Mouse (Mus musculus) neural tube, embryonic 15.5 days (tissue): ENCODE data around the gene Asb4. TPM values are rescaled to one million over a fixed set of nuclear protein-coding genes. Genes with fewer than 3 reads are reported as not detected.

Source experiments
- ATAC-seq: fragments of 200-750 bp; cut with Nextera tagmentation; 2 replicates; pipeline ENCODE4 v1.8.0; 2017; ENCODE audit warnings: mild to moderate bottlenecking, moderate TSS enrichment, moderate library complexity; ENCODE audit not compliant: low FRiP score
- H3K27ac ChIP-seq: fragments of 300-500 bp; sonication (generic); replicated peaks from 2 replicates; pipeline ENCODE4 v1.5.1; 2015; ENCODE audit warnings: mild to moderate bottlenecking, inconsistent platforms
- H3K27me3 ChIP-seq: fragments of 300-500 bp; sonication (generic); replicated peaks from 2 replicates; pipeline ENCODE4 v1.6.1; 2015; ENCODE audit warnings: inconsistent platforms
- H3K36me3 ChIP-seq: fragments of 300-500 bp; sonication (generic); 2 replicates; pipeline ENCODE4 v1.6.1; 2015; ENCODE audit warnings: inconsistent platforms
- H3K4me1 ChIP-seq: fragments of 300-500 bp; sonication (generic); 2 replicates; pipeline ENCODE4 v1.6.1; 2015; ENCODE audit warnings: inconsistent platforms
- H3K4me2 ChIP-seq: fragments of 300-500 bp; sonication (generic); 2 replicates; pipeline ENCODE4 v1.6.1; 2015; ENCODE audit warnings: inconsistent platforms, mild to moderate bottlenecking, moderate library complexity
- H3K4me3 ChIP-seq: fragments of 300-500 bp; sonication (generic); replicated peaks from 2 replicates; pipeline ENCODE4 v1.5.1; 2015; ENCODE audit warnings: mild to moderate bottlenecking, inconsistent platforms
- H3K9ac ChIP-seq: fragments of 300-500 bp; sonication (generic); replicated peaks from 2 replicates; pipeline ENCODE4 v1.6.1; 2015; ENCODE audit warnings: mild to moderate bottlenecking, inconsistent platforms
- H3K9me3 ChIP-seq: fragments of 300-500 bp; sonication (generic); replicated peaks from 2 replicates; pipeline ENCODE4 v1.6.1; 2016; ENCODE audit warnings: inconsistent platforms
- WGBS: fragments of 180-500 bp; shearing (Covaris S2); methylation state at CpG from one replicate; pipeline ENCODE4 v1.1.7; 2015; ENCODE audit warnings: mixed read lengths; 5-methylcytosine and 5-hydroxymethylcytosine counted together
- polyA plus RNA-seq: library from polyadenylated mRNA; unstranded; fragments of >200 nt; fragmentation: Nextera tagmentation; extraction: Ambion mirVana; gene quantifications from 2 replicates; pipeline ENCODE4 v1.2.1, GENCODE M21; 2015

Gene Asb4
- polyA plus RNA-seq, 1 experiment from 2014 or later, result 11.4 TPM

DNA sequence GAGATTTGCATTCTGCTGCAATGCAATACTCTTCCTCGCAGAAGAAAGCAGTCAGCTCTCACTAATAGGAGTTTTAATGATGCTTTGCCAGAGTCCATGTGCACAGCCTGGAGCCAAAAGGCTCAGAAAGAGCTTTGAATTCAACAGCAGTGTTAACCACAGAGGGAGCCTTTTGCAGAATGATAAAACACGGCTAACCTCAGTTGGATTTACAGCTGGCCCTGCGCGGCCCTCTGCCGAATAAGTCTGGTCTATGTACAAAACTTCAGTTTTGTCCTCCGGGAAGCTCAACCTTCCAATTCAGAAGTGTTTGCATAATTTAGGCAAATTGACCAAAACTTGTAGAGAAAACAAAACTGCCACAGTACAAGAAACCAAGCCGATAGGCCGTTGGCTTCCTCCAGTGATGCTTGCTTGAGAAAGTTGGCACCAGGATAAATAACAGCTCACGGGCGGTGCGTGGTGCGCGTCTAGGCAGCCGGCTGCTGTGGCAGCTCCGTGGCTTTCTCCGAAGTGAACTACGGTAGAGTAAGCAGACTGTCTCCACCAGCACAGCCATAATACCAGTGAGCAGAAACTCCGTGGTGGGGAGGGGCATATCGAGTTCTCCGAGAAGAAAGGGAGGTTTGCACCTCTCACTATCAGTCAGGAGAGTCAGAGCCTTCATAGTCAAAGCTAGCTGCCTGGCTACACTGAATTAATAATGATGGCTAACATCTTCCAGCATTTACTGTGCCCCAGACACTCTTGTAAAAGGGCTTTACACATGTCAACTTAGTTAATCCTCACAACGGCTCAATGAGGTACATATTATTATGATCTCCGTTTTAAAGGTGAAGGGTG is 3.2 kb upstream of the Asb4 start:
- H3K27ac ChIP-seq, result peak overlapping the region; percentile 75
- H3K4me1 ChIP-seq, result peaks cover 47% of the 10 kb centered on the region
- 6% methylated on average over 22 of the region's 22 CpGs for WGBS
- no peaks in the 10 kb centered on the region for H3K36me3 ChIP-seq
- H3K9ac ChIP-seq, result no peak overlapping the region; the same call in 1 of the 2 replicates
- H3K4me3 ChIP-seq, result peak overlapping the region; percentile 20
- peak overlapping the region; percentile 52 for H3K4me2 ChIP-seq
- H3K9me3 ChIP-seq, result no peaks in the 10 kb centered on the region
- no peaks in the 10 kb centered on the region for H3K27me3 ChIP-seq
- ATAC-seq, result peak; percentile 48

DNA sequence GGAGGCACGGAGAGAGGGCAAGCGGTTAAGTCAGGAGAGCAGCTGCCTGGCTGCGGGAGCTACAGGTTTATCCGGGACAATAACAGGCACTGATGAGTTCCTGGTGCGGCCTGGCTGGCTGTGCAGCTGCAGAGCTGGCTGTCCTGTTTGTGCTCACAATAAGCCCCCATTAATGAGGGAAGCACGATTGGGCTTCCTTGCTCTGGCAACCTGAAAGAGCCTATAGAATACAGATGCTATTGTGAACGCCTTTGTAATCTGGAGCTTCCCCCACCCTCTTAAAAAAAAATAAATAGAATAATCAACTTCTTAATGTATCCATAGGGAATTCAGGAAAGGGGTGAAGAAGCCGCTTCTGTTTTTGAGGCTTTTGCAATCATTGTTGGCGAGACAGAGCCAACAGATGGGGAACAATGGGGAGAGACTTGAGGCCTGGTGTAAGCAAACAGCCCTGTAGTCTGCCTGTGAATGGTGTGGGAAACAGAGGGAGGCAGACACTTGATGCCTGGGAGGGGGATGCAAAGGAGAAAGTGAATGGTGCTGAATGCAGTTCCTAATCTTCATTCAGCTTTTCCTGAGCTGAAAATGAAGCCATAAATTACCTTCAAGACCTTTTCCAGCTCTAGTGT is 2.4 kb upstream of the Asb4 start:
- Histone ChIP-seq H3K9ac (no peak overlapping the region), H3K4me1 (peaks cover 47% of the 10 kb centered on the region)
- WGBS, result 10% methylated on average over 9 of the region's 9 CpGs

DNA sequence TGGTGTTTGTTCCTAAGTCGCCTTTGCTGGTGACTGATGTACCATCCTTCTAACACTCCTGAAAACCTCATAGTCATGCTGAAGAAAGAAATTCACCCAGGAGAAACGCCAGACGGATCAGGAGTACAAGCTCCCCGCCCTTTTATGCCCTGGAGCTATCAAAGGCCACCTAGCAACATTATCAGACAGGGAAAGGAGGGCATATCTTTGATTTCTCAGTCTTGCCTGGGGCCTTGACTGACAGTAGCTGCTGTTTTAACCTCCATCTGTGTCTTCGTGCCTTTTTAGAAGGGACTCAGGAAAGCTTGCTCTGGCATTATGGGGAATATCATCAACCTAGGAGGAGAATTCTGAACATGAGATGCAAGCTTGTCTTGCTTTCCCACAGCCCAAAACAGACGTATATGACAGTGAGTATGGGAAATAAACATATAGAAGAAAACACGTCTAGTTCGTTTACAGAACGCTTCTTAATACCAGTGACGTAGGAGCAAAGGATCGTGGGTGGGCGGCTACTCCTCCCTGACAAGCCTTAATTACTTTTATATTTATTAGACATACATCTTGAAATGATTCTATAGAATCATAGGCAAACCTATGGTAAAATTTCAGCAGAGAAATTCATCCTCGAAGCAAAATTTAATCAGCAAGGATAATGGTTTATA is 1.1 kb upstream of the Asb4 start:
- no peaks in the 10 kb centered on the region for H3K27me3 ChIP-seq
- no peak for ATAC-seq
- H3K4me3 ChIP-seq, result no peak overlapping the region
- H3K36me3 ChIP-seq, result no peaks in the 10 kb centered on the region
- no peaks in the 10 kb centered on the region for H3K9me3 ChIP-seq
- peak overlapping the region; percentile 38; the same call in 1 of the 2 replicates for H3K27ac ChIP-seq
- peak overlapping the region; percentile 59; the same call in 1 of the 2 replicates for H3K4me2 ChIP-seq
- H3K9ac ChIP-seq, result no peak overlapping the region
- H3K4me1 ChIP-seq, result peaks cover 47% of the 10 kb centered on the region
- 26% methylated on average over 13 of the region's 13 CpGs for WGBS

More for the DNA sequence above, 2.4 kb upstream of the Asb4 start:
- Histone ChIP-seq H3K27ac (peak overlapping the region; percentile 75), H3K27me3 (no peaks in the 10 kb centered on the region), H3K9me3 (no peaks in the 10 kb centered on the region), H3K4me3 (0 out of 2 replicates have a peak overlapping the region, but pooled peaks have one; percentile 20), H3K4me2 (peak overlapping the region; percentile 52), H3K36me3 (no peaks in the 10 kb centered on the region)
- ATAC-seq, result no peak

DNA sequence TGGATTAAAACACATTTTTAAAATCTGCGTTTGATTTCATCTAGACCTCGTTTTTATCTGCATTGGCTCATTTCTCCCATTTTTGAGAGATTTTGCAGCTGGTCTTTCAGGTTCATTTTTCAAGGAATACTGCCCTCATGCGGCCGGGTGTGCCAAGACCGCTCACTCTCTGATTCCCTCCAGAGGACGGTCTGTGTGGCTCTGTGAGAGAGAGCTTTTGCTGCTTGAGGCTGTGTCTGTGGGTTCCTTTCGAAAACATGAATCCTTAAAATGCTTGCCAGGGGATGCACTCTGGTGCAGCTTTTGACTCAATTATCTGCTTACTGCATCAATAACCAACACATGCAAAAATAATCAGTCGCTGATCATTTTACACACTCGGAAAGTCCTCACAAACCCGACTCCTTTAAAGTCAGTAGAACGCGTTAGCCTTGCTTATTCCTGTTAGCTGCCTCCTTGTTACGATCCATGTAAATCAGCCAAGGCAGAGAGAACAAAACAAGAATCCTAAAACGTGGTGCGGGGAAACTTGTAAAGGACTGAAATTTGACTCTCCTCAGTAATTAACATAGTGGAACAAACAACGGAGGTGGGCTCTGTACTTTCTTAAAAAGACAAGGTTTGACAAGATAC is 487 bp upstream of the Asb4 start:
- peaks cover 47% of the 10 kb centered on the region for H3K4me1 ChIP-seq
- no peaks in the 10 kb centered on the region for H3K36me3 ChIP-seq
- H3K27ac ChIP-seq, result peak overlapping the region; percentile 74

DNA sequence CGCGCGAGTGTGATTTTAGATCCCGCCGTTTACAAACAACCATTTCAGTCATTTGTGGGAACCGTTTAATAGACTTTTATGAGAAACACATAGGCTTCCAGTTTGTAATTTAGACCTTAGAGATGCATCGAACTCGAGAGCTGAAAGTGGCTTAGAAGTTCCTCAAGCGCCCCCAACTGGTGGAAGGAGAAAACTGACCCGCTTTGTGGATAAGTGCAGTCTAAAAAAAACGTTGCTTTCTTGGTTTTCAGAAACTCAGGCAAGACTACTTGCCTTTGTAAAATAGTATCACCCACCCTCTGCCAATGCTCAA is 948 bp downstream of the Asb4 start:
- Histone ChIP-seq H3K27me3 (no peaks in the 10 kb centered on the region), H3K9me3 (no peaks in the 10 kb centered on the region), H3K27ac (peak overlapping the region; percentile 74; the same call in 1 of the 2 replicates), H3K4me3 (peak overlapping the region; percentile 34), H3K4me1 (peaks cover 46% of the 10 kb centered on the region), H3K4me2 (peak overlapping the region; percentile 59), H3K9ac (peak overlapping the region; percentile 31; the same call in 1 of the 2 replicates), H3K36me3 (no peaks in the 10 kb centered on the region)
- WGBS, result under 1% methylated on average over 11 of the region's 11 CpGs
- peak; percentile 29; the same call in 1 of the 2 replicates for ATAC-seq

More for the DNA sequence above, 487 bp upstream of the Asb4 start:
- peak overlapping the region; percentile 31; the same call in 1 of the 2 replicates for H3K9ac ChIP-seq
- WGBS, result under 1% methylated on average over 16 of the region's 16 CpGs
- H3K27me3 ChIP-seq, result no peaks in the 10 kb centered on the region
- no peaks in the 10 kb centered on the region for H3K9me3 ChIP-seq
- H3K4me2 ChIP-seq, result peak overlapping the region; percentile 59
- H3K4me3 ChIP-seq, result peak overlapping the region; percentile 34
- peak; percentile 77 for ATAC-seq

DNA sequence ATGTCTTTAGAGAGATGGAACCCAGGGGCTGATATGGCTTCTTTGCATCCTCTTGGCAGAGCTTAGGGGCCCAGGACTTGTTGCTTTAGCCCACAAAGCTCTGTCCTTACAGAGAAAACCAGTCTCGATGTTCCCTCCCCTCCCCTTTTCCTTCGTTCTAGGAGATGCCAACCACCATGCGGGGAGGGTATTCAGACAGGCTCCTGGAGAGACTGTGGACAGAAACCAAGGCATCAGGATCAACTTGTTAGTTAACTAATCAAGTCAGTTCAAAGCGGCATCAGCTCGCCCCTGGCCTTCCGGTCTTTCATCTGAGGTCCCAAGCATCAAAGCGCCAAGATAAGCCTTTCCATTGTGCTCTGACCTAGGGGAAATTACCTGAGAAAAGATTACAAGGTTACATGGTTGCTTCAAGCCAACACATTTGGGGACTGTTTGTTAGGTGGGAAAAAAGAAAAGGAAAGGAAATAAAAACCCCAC is 2.0 kb downstream of the Asb4 start:
- H3K27me3 ChIP-seq, result no peaks in the 10 kb centered on the region
- no peak for ATAC-seq
- no peaks in the 10 kb centered on the region for H3K9me3 ChIP-seq
- peaks cover 38% of the 10 kb centered on the region for H3K4me1 ChIP-seq
- WGBS, result 42% methylated on average over 7 of the region's 7 CpGs
- no peaks in the 10 kb centered on the region for H3K36me3 ChIP-seq
- no peak overlapping the region for H3K4me2 ChIP-seq
- no peak overlapping the region for H3K4me3 ChIP-seq
- no peak overlapping the region for H3K27ac ChIP-seq
- no peak overlapping the region for H3K9ac ChIP-seq

DNA sequence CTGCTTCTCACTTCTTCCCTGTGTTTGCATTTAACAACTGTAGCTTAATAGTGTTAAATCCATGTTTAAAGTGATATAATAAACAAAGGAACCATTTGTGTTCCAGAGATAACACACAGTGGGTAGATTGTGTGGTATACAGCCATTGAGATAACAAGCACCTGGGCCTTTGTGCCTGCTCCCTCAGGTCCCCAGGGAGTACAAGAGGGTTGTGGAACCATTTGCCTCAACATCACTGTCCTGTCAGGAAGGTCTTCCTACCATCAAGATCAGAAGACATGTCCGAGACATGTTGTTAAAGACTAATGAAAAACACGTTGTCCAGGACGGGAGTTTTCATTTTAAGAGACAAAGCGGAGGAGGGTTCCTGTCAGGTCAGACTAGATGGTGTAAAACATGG is 3.3 kb downstream of the Asb4 start:
- Histone ChIP-seq H3K9ac (no peak overlapping the region), H3K27ac (no peak overlapping the region), H3K4me1 (peaks cover 34% of the 10 kb centered on the region), H3K4me3 (no peak overlapping the region), H3K27me3 (no peaks in the 10 kb centered on the region), H3K4me2 (no peak overlapping the region), H3K9me3 (no peaks in the 10 kb centered on the region), H3K36me3 (no peaks in the 10 kb centered on the region)
- ATAC-seq, result no peak
- 94% methylated on average over 4 of the region's 4 CpGs for WGBS

DNA sequence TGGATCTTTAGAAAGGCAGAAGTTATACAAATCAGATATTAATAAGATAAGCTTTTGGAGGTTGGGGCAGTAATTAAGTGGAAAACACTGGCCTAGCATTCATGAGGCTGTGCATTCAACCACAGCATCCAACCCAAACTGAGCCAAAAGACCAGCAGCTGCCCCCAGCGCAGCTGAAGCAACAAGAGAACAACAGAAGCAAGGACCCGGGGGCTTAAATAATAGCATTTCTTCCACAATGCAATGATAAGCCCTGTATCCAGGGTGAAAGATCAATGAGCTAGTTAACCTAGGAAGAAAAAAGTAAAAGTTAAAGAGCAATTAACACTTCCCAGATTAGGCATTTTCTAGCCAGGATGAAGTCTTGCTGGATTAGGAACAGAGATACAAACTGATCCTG is 4.2 kb downstream of the Asb4 start:
- no peak for ATAC-seq
- Histone ChIP-seq H3K27me3 (0 out of 2 replicates have a peak, but pooled peaks cover 1% of the 10 kb centered on the region), H3K9me3 (no peaks in the 10 kb centered on the region), H3K4me3 (no peak overlapping the region), H3K27ac (no peak overlapping the region), H3K9ac (no peak overlapping the region), H3K4me2 (no peak overlapping the region), H3K36me3 (no peaks in the 10 kb centered on the region), H3K4me1 (peaks cover 26% of the 10 kb centered on the region)
- WGBS, result 28% methylated on average over 2 of the region's 2 CpGs

DNA sequence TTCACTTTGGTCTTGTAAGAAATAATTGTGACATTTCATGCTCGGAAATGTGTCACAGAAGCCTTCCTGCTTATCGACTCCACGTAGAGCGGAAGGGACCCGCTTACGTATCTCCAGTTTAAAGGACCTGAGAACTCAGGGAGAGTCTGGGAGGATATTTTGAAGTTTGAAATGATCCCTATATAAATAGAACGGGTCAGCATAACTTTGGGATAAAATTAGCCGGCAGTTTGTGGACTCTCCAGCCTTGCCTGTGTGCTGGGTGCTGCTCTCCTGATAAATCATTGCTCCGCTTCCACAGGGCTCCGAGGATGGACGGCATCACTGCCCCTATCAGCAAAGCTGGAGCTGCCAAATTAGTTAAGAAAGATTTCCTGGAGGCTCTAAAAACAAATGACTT is 7.1 kb downstream of the Asb4 start:
- Histone ChIP-seq H3K27me3 (0 out of 2 replicates have a peak, but pooled peaks cover 4% of the 10 kb centered on the region), H3K27ac (no peak overlapping the region), H3K4me2 (peak overlapping the region; percentile 46), H3K36me3 (no peaks in the 10 kb centered on the region), H3K9me3 (no peaks in the 10 kb centered on the region), H3K4me1 (peaks cover 11% of the 10 kb centered on the region), H3K4me3 (peak overlapping the region; percentile 21), H3K9ac (no peak overlapping the region)
- 12% methylated on average over 11 of the region's 11 CpGs for WGBS
- ATAC-seq, result no peak

DNA sequence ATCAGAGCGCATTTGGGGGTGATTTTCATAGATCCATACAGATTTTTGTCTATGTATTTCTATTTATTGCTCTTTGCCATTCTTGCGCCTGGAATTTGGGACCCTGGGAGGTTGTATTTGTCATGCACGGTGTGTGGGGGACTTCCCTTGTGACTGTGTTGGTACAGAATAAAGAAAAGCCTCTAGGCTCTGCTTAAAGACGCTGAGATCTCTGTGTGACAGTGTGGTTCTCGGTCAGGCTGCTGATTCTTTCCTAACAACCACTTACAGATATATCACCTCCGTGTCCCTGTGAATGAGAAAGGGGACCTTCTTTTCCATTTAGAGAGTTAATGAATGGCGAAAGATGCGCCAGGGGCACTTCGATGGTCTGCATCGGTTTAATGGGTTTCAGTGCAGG is 7.8 kb downstream of the Asb4 start:
- H3K4me2 ChIP-seq, result peak overlapping the region; percentile 46
- ATAC-seq, result no peak
- H3K9me3 ChIP-seq, result no peaks in the 10 kb centered on the region
- no peaks in the 10 kb centered on the region for H3K36me3 ChIP-seq
- no peak overlapping the region for H3K9ac ChIP-seq
- no peak overlapping the region for H3K27ac ChIP-seq
- WGBS, result 9% methylated on average over 10 of the region's 10 CpGs
- H3K4me3 ChIP-seq, result no peak overlapping the region; the same call in 1 of the 2 replicates
- peaks cover 11% of the 10 kb centered on the region for H3K4me1 ChIP-seq
- H3K27me3 ChIP-seq, result 0 out of 2 replicates have a peak, but pooled peaks cover 4% of the 10 kb centered on the region

DNA sequence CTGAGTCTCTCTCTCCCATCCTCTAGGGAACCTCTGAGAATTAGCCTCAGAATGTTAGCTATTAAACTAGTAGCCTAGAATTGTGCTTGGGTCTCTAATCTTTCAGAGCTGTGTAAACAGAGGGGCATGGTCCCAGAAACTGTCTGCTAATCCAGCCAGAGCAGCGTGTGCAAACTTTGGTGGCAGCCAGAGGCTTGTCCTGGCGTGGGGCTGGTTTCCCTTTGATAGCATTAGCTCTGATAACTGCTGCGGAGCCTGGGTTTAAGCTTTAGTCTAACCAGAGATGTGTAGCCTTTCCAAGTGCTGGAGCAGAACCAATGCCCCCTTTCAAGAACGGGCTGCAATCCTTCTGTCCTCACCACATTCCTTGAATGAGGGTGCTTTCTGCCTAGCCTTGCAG is 11.8 kb downstream of the Asb4 start:
- ATAC-seq, result no peak
- WGBS, result 41% methylated on average over 4 of the region's 4 CpGs
- no peak overlapping the region for H3K9ac ChIP-seq
- H3K27ac ChIP-seq, result no peak overlapping the region
- 0 out of 2 replicates have a peak, but pooled peaks cover 4% of the 10 kb centered on the region for H3K27me3 ChIP-seq
- H3K36me3 ChIP-seq, result no peaks in the 10 kb centered on the region
- H3K4me2 ChIP-seq, result no peak overlapping the region
- H3K4me1 ChIP-seq, result peaks cover 10% of the 10 kb centered on the region
- no peak overlapping the region for H3K4me3 ChIP-seq
- no peaks in the 10 kb centered on the region for H3K9me3 ChIP-seq
